Mouse (Mus musculus) urinary bladder, postnatal 10 days (tissue): ENCODE data around the gene Cbln1.

Experiments
- DNase-seq: peaks from one replicate; pipeline ENCODE4 v3.0.0; 2022; ENCODE audit warnings: low spot score

Gene Cbln1

DNA sequence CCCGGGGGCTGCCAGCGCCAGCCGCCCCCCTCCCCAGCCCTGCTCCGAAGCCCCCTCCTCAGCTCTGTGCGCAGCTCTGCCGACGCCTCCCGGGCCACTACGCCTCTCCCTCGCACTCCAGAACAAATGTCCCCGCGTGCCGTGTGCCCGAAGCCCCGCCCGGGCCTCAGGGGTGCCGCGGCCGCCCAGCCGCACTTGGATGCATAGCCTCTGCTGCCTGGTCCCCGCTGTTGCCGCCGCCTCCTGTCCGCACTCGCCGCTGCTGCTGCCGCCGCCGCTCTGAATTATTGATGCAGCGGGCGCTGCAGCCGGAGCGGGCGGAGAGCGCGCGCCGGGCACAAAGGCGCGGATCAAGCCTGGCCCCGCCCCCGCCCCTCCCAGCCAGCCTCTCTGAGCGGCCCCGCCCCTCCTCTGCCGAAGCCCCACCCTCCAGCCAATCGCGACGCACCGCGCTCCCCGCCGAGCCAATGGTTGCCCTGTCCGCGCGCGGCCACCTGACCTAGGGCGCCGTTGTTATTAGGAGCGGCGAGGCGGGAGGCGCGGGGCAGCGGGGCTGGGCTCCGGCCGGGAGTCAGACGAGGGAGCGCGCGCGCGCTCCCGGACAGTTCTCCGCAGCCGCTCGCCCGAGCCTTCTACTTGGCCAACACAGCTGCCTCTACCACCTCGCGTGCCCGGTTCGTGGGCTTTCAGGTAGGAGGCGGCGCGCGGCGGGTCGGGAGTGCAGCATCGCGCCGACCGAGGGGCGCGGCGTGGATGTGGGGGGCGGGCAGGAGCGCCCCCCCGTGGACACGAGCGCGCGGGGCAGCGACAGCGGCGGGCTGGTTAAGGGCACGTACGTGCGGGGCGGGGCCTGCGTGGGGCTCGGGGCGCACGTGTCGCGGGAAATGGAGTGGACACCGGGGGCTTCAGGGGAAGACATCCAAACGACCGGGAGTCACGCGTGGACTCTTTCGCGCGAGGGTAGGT, at the start of gene Cbln1:
Cbln1 (minus strand) TSS at position 339 of the 966 bp plus-strand sequence.
- peak; percentile 62 for DNase-seq

DNA sequence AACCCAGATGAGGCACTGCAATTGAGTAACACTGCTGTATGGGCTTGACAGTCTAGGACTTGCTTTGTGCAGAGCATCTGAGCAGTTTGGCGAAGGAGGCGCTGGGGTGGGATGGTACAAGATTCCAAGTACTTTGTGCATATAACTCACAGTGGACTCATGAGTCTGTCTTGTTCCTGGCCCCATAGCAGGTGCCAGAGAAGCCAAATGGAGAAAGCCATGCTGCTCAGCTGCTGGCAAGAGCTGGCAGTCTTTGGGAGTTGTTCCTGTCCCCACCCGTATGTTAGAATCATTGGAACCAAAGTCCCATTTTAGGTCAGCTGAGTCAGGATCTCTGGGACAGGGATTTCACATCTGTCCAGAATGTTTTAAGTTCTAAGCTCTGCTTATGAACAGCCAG, 44.7 kb upstream of the Cbln1 start:
- no peak for DNase-seq

DNA sequence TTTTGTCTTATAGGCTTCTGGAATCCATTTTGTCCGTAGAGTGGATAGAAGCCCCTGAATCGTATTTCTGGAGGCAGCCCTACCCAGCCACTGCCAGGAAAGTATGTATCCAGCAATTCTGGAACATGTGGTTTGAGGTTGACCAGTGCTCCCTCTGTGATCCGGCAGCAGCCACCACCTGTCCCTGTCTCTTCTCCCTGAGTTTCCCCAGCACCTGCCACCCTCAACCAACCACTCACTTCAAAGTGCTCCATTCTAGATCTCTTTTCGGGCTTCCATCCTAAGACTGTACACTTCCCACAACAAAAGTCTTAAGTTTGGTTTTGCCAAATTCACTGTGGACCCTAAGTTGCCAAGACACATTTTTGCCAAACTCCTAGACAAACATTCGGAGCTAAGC, 41.4 kb upstream of the Cbln1 start:
- DNase-seq = no peak

DNA sequence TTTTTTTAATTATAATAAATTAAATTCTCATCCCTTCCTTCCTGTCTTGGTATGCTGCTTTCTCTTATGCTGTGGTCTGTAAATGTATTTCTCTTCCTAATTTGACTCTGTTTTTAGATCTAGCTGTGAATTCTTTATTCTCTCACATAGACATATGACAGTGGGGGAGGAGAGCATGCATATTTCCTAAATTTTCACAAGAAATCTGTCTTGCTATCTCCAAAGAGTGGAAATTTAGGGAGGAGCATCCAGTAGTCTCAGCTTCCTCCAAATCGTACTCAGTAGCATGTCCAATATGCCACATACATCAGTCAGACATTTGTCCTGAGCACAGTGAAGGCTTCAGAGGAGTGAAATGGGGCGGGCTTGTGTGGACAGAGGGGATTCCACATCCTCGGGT, 40.9 kb upstream of the Cbln1 start:
- DNase-seq = no peak

DNA sequence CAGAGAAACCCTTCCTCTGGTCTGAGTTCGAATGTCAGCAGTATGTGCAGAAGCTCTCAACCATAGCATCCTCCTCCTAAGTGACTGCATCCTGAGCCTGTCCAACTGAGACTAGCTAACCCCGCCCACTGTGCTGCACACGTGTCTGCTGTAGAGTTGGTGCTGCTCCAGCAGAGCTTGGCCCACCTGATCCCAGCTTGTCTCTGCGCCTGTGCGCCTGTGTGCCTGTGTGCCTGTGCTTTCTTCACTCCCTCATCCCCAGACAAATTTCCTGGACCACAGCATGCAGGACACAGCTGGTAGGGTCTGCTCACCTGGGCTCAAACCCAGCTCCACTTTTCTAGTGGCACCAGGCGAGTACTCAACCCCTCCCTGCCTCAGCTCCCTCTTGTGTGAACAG, 40.2 kb upstream of the Cbln1 start:
- no peak for DNase-seq

DNA sequence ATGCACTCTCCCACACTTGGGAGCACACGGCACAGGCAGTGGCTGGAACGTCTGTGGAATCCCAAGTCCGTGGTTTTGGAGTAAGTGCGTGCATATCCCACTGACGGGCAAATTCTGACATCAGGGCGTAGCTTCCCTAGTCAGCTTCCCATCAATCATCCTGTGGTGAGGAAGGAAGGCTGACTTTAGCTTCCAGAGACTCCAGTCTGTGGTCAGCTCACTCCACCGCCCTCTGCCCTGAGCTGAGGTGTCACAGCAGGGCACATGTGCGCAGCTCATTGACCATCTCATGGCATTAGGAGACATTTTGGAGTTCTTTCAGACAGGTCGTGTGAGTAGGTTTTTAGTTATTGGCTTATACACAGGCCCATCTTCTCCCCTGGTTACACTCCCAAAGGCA, 34.6 kb upstream of the Cbln1 start:
- DNase-seq = no peak

DNA sequence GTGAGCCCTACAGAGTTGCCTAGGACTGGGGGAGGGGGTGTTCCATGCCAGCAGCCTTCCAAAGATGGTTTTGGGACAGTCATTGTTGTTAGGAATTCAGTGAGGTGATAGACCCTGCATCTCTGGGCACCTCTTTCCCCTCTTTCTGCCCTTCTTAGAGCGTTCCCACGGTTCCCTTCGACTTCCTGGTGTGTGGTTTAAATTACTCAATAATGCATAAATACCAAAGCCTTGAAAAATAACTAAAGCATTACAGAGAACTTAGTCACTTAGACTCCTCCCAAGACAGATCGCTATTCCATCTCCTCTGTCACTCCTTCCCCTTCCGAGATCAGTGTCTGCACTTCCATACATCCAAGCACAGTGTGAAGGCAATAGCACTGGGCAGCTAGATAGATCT, 32.0 kb upstream of the Cbln1 start:
- no peak for DNase-seq

DNA sequence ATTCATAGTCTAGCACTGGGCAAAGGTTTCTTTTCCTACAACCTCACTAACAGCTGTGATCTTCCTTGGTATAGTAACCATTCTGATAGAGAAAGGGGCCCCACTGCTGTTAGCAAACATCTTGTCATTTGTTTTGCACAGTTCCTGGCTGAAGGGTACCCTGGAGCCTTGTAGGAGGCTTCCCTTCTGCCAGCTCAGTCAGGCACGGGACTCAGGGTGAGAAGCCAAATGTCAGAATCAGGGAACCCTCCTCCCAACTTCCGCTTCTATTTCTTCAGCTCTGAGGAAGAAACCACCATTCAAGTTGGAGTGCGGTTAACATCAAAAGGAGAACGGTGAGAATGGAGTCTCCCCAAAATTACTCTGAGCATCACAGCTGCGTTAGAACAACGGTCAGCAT, 30.3 kb upstream of the Cbln1 start:
- no peak for DNase-seq

DNA sequence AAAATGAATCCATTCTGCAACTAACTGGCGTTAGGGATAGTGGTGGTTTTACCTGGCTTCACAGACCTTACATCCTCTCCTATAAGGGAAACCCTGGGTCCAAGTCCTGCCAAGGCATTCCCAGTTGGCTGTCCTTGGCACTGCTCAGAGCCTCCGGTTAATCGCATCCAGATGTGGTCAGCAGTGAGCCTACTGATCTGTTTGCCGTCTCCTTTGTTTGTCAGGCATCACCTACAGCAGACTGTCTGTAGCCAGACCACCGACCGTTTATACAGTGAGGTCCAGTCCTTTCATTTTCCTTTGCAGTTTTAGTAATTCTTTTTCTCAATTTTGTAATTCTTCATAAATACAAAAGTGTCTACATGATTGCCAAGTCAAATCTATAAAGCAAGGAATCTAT, 25.2 kb upstream of the Cbln1 start:
- no peak for DNase-seq

DNA sequence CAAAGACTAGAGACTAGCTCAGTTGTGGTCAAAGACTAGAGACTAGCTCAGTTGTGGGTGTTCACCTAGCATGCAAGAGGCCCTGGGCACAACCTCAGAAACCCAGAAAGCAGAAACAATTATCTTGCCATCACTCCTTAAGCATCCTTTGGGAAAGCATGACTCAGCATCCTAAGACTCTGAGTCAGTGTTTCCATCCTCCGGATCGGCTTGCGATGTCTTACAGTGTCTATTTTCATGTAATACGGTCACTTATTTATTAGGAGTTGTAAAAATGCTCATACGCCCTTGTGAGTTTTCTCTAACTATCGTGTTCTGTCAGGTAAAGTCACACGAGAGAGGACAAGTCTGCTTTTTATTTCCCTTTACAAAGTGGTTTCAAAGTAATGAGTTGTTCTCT, 24.1 kb upstream of the Cbln1 start:
- no peak for DNase-seq

DNA sequence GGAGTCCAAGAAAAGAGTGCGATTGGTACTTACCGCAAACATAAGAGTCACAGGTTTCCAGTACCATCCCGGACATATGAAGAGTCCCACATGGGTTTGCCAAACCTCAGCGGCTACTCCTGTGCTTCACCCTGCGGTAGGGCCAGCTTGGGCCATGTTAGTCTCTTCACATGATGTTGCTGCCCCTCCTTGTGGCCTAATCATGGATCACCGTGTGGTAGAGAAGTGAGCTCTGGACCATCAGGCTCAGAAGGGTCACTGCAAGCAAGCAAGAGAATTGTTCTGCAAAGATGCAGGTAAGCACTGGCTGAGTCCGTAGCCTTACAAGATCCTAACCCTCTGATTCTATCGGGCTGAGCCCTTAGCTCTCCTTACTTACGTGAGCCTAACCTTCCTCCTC, 22.5 kb upstream of the Cbln1 start:
- DNase-seq = no peak

DNA sequence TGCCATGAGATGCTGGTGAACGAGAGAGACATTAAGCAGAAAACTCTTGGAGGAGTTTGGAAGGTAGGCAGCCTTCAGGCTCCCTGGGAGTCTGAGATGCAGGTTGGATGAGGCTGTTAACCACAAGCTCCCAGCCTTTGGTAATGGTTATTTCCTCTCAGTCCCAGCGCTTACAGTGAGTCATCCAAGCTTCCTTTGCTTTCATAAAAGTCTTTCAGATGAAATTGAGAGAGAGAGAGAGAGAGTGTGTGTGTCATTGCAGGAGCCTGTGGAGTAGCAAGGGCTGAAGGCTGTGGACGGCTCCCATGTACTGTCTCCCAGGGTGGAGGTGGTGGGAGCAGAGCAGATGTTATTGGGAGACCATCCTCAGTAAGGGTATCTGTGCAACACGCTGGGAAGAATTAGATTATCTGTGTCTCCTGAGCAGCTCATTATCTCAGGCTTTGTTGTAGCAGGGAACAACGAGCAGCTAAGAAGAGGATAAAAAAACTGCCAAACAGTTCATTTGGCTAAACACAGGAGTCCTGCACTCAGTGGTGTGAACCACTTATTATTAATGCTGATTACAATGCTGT, 17.5 kb upstream of the Cbln1 start:
- DNase-seq = no peak

DNA sequence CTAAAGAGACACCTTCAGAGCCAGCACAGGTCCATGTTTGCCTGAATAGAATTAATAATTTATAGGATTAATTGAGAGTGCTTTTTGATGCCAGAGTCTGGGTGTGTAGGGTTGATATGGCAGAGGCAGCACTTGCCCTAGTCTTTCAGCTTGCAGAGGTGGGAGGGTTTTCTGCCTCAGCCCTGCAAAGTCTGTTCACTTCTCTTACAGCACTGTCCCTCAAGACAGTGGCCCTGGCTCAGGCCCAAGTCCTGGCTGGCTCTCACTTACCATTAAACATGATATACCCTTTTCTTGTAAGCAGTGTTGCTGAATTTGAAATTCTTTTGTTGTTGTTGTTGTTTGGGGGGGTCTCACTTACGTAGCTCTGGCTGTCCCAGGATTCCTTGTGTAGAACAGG, 9.0 kb upstream of the Cbln1 start:
- no peak for DNase-seq

DNA sequence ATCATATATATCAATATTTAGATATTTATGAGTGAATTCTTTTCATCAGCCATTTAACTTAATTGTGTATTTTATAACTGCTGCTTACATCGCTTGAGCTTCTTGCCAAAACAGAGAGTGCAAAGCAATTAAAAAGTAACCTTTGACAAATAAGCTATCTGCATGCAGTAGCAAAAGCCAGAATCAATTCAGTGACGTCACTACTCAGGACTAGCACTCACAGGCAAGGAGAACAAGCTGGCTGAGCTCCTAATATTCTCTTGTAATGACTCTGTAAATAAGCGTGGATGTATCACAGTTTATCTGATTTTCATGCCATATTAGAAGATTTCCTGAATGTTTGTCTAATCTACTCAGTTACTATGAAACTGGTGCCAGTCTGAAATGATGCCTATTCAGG, 5.8 kb upstream of the Cbln1 start:
- DNase-seq = no peak

DNA sequence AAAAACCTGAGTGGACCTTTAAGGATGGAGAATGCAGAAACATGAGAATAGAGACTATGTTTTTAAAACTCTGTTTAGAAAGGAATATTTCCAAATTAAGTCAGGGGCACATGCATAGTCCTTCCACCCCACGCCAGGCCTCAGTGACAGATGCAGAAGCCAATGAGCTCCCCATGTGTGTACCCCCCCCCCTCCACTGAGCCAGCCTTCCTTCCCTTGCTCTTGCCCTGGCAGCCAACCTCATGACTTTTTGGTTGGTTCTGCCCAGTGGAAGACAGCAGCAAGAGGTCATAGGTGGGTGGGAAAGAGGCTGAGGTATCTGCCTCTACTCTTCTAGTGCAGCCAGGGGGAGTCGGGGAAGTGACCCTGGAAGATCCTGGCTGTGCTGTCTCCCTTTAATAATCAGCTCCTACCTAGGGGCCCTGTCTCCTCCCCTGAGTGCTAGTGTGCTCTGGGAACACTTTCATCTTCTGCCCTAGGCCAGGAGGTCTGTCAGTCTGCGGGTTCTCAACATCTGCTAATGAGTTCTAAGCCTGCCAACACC, 4.8 kb upstream of the Cbln1 start:
- no peak for DNase-seq

DNA sequence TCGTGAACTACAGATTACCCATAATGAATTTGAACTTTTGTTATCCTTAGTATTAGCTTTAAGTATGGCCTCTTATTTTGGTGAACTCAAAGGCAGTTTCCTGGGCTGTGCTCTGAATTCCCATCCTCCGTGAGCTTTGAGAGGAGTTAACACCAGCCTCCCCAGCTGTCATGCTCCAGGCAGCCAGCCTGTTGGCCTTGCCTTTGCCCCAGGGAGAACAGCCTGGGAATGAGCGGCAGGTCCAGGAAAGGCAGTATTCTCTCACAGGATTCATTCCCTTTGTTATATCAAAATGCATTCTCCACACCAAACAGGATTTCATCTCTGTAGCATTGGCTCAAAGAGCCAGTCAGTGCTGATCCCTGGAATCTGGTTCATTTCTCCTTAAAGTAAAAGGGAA, 3.1 kb upstream of the Cbln1 start:
- DNase-seq = no peak

DNA sequence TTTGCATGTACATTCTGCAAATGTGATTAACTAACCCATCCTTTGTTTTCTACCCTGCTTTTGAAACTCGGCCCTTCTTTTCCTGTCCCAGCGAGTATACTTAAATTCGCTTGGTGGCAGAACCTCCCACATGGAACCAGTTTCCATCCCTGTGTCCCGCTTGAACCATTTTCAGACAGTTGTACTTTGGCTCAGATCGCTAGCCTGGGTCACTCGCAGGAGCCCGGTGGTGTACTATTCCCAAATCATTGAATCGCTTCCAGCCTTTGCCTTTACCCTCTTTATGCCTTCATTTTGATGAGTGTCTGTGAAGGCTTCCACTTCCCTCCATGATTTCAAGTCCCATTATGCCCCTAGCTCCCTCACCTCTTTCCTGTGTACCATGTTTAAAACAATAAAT, 2.0 kb upstream of the Cbln1 start:
- DNase-seq = no peak

DNA sequence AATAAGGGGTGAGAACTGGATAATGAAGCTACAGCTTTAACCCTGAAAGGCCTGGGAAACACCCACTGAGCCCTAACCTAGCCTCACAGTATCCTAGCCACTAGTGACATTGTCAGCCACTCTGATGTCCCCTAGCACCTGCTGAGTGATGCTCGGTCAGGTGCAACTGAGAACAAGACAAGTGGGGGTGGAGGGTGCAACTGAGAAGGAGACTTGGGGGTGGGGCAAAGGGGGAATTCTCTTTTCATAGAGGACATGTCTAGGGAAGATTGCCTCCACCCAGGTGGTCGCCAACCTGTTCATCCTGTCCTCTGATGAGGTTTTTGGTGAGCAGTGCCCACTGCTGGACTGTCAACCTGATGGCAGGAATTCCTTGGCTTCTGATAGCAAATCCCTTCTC, 1.5 kb upstream of the Cbln1 start:
- DNase-seq = no peak

DNA sequence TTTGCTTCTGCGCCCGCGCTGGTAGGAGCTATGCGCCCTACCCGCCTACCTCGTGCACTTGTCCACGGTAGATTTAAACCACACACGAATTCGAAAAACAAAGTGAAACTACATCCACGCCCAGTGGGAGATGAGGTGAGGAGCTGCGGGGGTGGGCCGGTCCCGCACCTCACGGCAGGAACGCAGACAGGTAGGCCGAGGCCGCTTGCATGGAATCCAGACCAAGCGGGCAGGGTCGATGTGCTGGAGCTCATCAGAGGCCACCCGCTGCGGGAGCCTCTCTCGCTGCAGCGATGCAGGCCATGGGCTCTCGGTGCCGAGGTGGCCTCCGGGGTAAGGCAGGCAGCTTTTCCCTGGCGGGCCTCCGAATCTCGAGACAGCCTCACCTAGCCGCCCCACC, 905 bp upstream of the Cbln1 start:
- no peak for DNase-seq

DNA sequence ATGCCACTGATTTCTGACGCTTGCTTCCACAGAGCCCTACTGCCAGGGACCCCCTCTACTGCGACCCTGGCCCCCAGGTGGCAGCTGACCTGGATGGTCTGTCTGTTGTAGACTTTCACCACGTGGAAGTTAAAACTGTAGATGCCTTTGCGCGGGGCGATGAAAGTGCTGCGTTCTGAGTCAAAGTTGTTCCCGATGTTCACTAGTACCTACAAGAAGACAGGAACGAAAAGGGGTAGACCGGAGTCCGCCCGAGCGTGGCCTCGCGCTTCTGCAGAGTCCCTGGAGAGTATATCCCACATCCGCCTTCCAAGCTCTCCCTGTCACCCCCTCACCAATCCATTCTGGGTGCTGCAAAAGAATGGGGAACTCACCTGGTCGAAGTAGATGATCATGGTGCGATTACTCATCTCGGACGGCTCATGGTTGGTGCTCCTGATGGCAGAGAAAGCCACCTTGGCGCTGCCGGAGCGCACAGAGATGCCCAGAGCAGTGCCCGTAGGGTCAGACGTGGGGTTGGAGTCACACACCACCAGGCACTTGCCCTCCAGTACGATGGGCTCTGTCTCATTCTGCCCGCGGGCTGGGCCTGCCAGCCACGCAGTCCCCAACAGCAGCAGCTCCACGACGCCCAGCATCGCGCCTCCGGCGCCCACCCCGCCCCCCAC, 672 bp downstream of the Cbln1 start:
- no peak for DNase-seq

DNA sequence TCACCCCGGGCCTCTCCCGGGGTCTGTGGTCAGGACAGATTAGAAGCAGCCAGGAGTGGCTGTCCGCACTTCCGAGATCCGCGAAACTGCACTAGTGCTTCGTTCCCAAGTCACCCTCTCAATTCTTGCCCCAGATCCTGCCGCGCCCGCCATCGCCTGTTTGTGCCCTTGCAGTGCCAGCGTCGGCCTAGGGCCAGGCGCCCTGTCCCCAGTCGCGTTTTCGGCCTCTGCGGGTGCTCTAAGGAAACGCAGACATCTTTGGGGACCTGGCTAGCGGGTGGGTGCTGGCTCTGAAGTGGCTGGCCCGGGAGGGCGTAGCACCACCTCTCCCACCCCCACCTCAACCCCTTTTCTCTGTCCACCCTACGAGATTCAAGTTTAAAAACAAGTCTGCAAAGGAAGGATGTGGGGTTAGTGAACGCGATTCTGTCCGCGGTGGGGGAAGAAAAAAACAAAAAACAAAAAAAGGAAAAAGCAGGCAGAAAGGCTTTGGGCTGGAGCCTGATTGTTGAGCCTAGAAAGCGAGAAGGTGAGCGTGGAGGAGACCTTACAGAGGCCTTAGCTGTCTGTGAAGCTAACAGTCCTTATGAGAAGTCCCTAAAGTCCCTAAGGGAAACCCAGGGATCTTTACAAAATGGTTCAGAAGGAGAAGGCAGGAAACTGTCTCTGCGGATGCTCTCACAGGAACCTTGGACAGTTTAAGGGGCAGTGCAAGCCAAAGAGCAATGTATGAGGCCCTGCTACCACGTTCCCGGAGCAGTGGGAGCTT, 1.4 kb downstream of the Cbln1 start:
- no peak for DNase-seq
